Mouse (Mus musculus) hindbrain, postnatal 0 days (tissue): ENCODE data around the gene Pax4. TPM values are rescaled to one million over a fixed set of nuclear protein-coding genes. Genes with fewer than 3 reads are reported as not detected.
A peak's percentile ranks its signal among the peaks of the same experiment; 100 is the strongest.

Experiments
- ATAC-seq: fragments of 200-750 bp; cut with Nextera tagmentation; 2 replicates; pipeline ENCODE4 v1.8.0; 2017; ENCODE audit warnings: mild to moderate bottlenecking, moderate TSS enrichment, moderate library complexity
- DNase-seq: peaks from one replicate; pipeline ENCODE4 v3.0.0-alpha.2; 2015; ENCODE audit warnings: low spot score
- H3K27ac ChIP-seq: fragments of 300-500 bp; sonication (generic); 2 replicates; pipeline ENCODE4 v1.5.1; 2014; ENCODE audit warnings: mild to moderate bottlenecking
- H3K27me3 ChIP-seq: fragments of 300-500 bp; sonication (generic); 2 replicates; pipeline ENCODE4 v1.6.1; 2014; ENCODE audit warnings: low read length, mixed read lengths; ENCODE audit not compliant: insufficient read depth
- H3K36me3 ChIP-seq: fragments of 300-500 bp; sonication (generic); 2 replicates; pipeline ENCODE4 v1.6.1; 2014; ENCODE audit warnings: low read length, mixed read lengths; ENCODE audit not compliant: insufficient read depth
- H3K4me1 ChIP-seq: fragments of 300-500 bp; sonication (generic); 2 replicates; pipeline ENCODE4 v1.6.1; 2014; ENCODE audit warnings: antibody characterized with exemption, low read length, mixed read lengths; ENCODE audit not compliant: insufficient read depth
- H3K4me2 ChIP-seq: fragments of 300-500 bp; sonication (generic); 2 replicates; pipeline ENCODE4 v1.6.1; 2014; ENCODE audit warnings: low read depth, mild to moderate bottlenecking, low read length, moderate library complexity, mixed read lengths
- H3K4me3 ChIP-seq: fragments of 300-500 bp; sonication (generic); 2 replicates; pipeline ENCODE4 v1.5.1; 2014; ENCODE audit warnings: low read length
- H3K9ac ChIP-seq: fragments of 300-500 bp; sonication (generic); replicated peaks from 2 replicates; pipeline ENCODE4 v1.6.1; 2014; ENCODE audit warnings: mild to moderate bottlenecking, low read length, moderate library complexity, mixed read lengths
- H3K9me3 ChIP-seq: fragments of 300-500 bp; sonication (generic); 2 replicates; pipeline ENCODE4 v1.6.1; 2016; ENCODE audit warnings: low read length, mixed read lengths
- CTCF ChIP-seq: IDR thresholded peaks from 2 replicates; pipeline ENCODE4 v1.5.1; 2016; ENCODE audit warnings: antibody characterized with exemption, control low read depth, low read depth
- WGBS: fragments of 180-500 bp; shearing (Covaris S2); extraction: QIAGEN DNeasy Blood & Tissue Kit; methylation state at CpG from one replicate; pipeline ENCODE4 v1.1.7; 2014; 5-methylcytosine and 5-hydroxymethylcytosine counted together
- polyA plus RNA-seq: library from polyadenylated mRNA; unstranded; fragments of >200 nt; fragmentation: Nextera tagmentation; extraction: Ambion mirVana; gene quantifications from 2 replicates; pipeline ENCODE4 v1.2.1, GENCODE M21; 2015
- total RNA-seq: library from RNA; depleted of rRNA; stranded (reverse); fragments of >200 nt; gene quantifications from 2 replicates; pipeline ENCODE4 v1.2.3, GENCODE M21; 2014; rRNA removed

Gene Pax4
- total and polyA plus RNA-seq, 2 experiments from 2014 or later: 0.23 TPM; not detected in 1

GRCm38 (mm10) chr6:28398726-28399125 is 50.4 kb downstream of the Pax4 start:
- peak; percentile 38 for TF ChIP-seq CTCF
- no peaks in the 10 kb centered on the region for H3K36me3 ChIP-seq
- no peak overlapping the region for H3K27ac ChIP-seq
- H3K4me2 ChIP-seq: no peak overlapping the region
- ATAC-seq (no peak), DNase-seq (no peak)
- no peaks in the 10 kb centered on the region for H3K9me3 ChIP-seq
- H3K9ac ChIP-seq: no peak overlapping the region
- H3K4me3 ChIP-seq: no peak overlapping the region
- H3K27me3 ChIP-seq: no peaks in the 10 kb centered on the region
- H3K4me1 ChIP-seq: no peaks in the 10 kb centered on the region; the same call in 1 of the 2 replicates
- WGBS: 83% methylated on average over 3 of the region's 3 CpGs

DNA sequence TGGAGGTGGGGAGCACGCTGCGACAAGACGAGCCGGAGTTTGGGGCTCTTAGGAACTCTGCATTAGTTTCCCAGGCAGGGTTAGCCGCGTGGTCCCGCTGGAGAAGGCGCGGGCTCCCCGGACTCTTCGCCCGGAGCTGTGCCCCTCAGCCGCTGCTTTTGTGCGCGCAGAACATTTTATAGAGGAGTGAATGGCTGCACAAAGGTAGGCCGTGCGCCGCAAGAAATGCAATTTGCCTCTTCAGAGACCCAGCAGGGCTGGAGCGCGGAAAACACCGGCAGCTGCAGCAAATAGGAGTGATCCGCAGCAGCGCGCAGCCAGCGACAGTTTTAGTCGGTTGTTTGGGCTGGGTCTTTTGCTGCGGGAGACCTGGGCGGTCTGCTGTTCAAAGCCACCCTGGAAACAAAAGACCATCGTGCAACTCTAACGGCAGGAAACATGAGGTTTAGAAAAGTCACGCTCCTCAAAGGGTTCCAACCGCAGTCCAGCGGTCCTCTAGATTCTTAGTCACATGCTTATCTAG is 51.4 kb downstream of the Pax4 start, which contains the start of gene Zfp800:
Gene Zfp800, minus strand, starts transcription at position 325 of the 523 bp plus-strand sequence.
- H3K27me3 ChIP-seq: no peaks in the 10 kb centered on the region
- H3K9ac ChIP-seq: peak within 1 kb of the TSS; percentile 43
- H3K9me3 ChIP-seq: no peaks in the 10 kb centered on the region
- ATAC-seq (no peak; the same call in 1 of the 2 replicates), DNase-seq (peak; percentile 53)
- H3K4me1 ChIP-seq: no peaks in the 10 kb centered on the region; the same call in 1 of the 2 replicates
- peak within 1 kb of the TSS; percentile 47 for H3K4me3 ChIP-seq
- no peak within 1 kb of the TSS; the same call in 1 of the 2 replicates for H3K27ac ChIP-seq
- no peak for TF ChIP-seq CTCF
- H3K36me3 ChIP-seq: no peaks in the 10 kb centered on the region
- WGBS: under 1% methylated on average over 33 of the region's 33 CpGs
- peak within 1 kb of the TSS; percentile 94 for H3K4me2 ChIP-seq

GRCm38 (mm10) chr6:28396853-28397457 is 52.2 kb downstream of the Pax4 start:
- Histone ChIP-seq H3K9ac (peak overlapping the region; percentile 43; the same call in 1 of the 2 replicates), H3K27ac (no peak overlapping the region; the same call in 1 of the 2 replicates), H3K4me2 (peak overlapping the region; percentile 94), H3K4me1 (no peaks in the 10 kb centered on the region; the same call in 1 of the 2 replicates), H3K27me3 (no peaks in the 10 kb centered on the region), H3K4me3 (peak overlapping the region; percentile 47), H3K36me3 (no peaks in the 10 kb centered on the region), H3K9me3 (no peaks in the 10 kb centered on the region)
- DNase-seq (peak; percentile 61), ATAC-seq (no peak)
- TF ChIP-seq CTCF: no peak
- 2% methylated on average over 19 of the region's 19 CpGs for whole genome bisulfite sequencing

DNA sequence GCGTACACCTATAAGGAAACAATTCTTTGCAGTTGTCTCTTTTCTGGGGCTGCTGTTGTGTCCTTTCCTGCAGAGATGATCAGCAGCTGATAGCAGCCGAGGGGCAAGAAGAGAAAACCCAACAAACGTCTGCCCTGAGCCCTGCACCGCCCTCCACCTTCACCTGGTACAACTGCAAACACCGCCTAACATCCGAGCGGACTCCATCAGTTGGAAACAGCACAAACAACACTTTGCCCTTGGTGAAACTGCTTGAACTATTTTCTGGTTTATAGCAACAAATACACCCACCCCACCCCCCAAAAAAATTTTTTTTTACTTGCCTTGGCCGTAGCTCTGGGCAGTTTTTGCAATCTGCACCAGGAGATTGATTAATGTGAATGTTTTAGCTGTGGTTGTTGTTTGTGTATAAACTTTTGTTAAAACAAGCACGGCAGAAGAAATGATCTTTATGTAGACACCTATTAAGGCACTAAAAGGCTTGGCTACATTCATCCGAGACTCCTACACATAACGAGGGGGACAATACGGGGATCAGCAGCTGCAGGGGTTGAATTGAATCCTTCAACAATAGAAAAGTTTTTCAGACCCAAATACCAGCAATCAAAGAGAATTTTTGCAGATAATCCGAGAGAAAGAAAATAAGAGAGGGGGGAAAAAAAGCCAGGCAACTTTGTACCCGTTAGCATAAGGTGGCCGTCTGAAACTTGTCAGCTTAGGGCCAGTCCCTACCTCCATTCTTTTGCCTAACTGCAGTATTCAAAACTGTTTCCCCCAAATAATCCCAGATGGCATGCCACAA is 52.9 kb downstream of the Pax4 start:
- Histone ChIP-seq H3K4me3 (peak overlapping the region; percentile 47), H3K9ac (no peak overlapping the region), H3K4me2 (peak overlapping the region; percentile 94), H3K27ac (no peak overlapping the region), H3K36me3 (no peaks in the 10 kb centered on the region), H3K9me3 (no peaks in the 10 kb centered on the region), H3K27me3 (no peaks in the 10 kb centered on the region), H3K4me1 (no peaks in the 10 kb centered on the region; the same call in 1 of the 2 replicates)
- 35% methylated on average over 15 of the region's 15 CpGs for WGBS
- DNase-seq: no peak
- TF ChIP-seq CTCF: no peak
- ATAC-seq: no peak

Other genes starting within 250 kb of the Pax4 start
- gene Zfp800, start 51.3 kb downstream of the Pax4 start, total RNA-seq: 14.5 and 18.4 TPM in 2 replicates
- gene Zfp800, start 51.3 kb downstream of the Pax4 start, polyA plus RNA-seq: 21.4 and 21.8 TPM in 2 replicates
- 397 and 402 TPM in 2 replicates for gene Arf5, start 25.8 kb downstream of the Pax4 start, total RNA-seq
- gene Arf5, start 25.8 kb downstream of the Pax4 start, polyA plus RNA-seq: 458 and 482 TPM in 2 replicates
- not detected in 2 replicates for gene Fscn3, start 21.6 kb downstream of the Pax4 start, total RNA-seq
- not detected in 2 replicates for gene Fscn3, start 21.6 kb downstream of the Pax4 start, polyA plus RNA-seq
- gene Gcc1, start 21.0 kb downstream of the Pax4 start, total RNA-seq: 15.7 and 20.2 TPM in 2 replicates
- gene Gcc1, start 21.0 kb downstream of the Pax4 start, polyA plus RNA-seq: 7.7 and 8.7 TPM in 2 replicates
- 76.1 and 85.5 TPM in 2 replicates for gene Snd1, start 25.8 kb upstream of the Pax4 start, total RNA-seq
- gene Snd1, start 25.8 kb upstream of the Pax4 start, polyA plus RNA-seq: 63.0 and 67.6 TPM in 2 replicates